Mouse (Mus musculus): ENCODE results near the gene Snn. TPM values are rescaled to one million over a fixed set of nuclear protein-coding genes. Genes with fewer than 3 reads are reported as not detected.
A peak's percentile ranks its signal among the peaks of the same experiment; 100 is the strongest.
"Not testable (repeated sequence)": the region's sequence is repeated elsewhere in the genome, so short reads cannot be mapped to it uniquely, and the experiment has no call there.

Gene Snn
- polyA plus RNA-seq (2016; fragmentation: Nextera tagmentation; extraction: Ambion mirVana) = 47.6 and 55.1 TPM in 2 replicates

GRCm38 (mm10) chr16:11060645-11061044 is at the start of gene Snn:
Gene Snn, plus strand, starts transcription at chr16:11060945.
- Histone ChIP-seq H3K36me3 (peaks cover 4% of the 10 kb centered on the region; the same call in 1 of the 2 replicates), H3K4me3 (no peak within 1 kb of the TSS), H3K27ac (no peak within 1 kb of the TSS), H3K9me3 (replicated peaks) (no peaks in the 10 kb centered on the region), H3K27me3 (ENCODE audit: low read depth, poor library complexity, severe bottlenecking) (no peaks in the 10 kb centered on the region), H3K4me1 (peaks cover 28% of the 10 kb centered on the region)
- DNase-seq (ENCODE audit: low spot score) = no peak
- 89% methylated on average over 4 of the region's 4 CpGs for WGBS

DNA sequence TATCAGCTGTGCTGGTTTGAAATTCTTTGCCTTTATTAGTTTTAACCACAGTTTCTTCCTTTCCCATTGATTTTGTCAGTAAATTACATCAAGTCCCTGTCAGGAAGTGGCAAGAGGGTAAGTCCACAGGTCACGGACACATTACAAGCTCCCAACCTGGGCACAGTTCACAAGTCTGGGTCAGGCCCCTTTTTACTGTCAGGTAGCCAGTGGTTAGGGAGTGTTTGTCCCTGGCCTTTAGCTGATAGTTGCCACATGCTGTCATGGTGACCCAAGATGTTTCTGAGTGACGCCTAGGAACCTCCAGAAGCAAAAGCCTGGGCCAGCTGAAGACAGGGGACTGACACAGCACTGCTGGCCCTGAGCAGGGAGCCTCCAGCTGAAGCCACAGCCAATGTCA is 49.5 kb upstream of the Snn start:
- H3K27me3 ChIP-seq (ENCODE audit: low read depth, poor library complexity, severe bottlenecking) = no peaks in the 10 kb centered on the region
- H3K9me3 ChIP-seq (replicated peaks) = no peaks in the 10 kb centered on the region
- no peak for DNase-seq (ENCODE audit: low spot score)
- no peak overlapping the region for H3K27ac ChIP-seq
- peaks cover 35% of the 10 kb centered on the region for H3K4me1 ChIP-seq
- 63% methylated on average over 2 of the region's 2 CpGs for WGBS
- no peaks in the 10 kb centered on the region for H3K36me3 ChIP-seq
- no peak overlapping the region for H3K4me3 ChIP-seq

- no peak overlapping the region for H3K27ac ChIP-seq
- no peaks in the 10 kb centered on the region for H3K27me3 ChIP-seq (ENCODE audit: low read depth, poor library complexity, severe bottlenecking)
- no peaks in the 10 kb centered on the region for H3K36me3 ChIP-seq
- no peak for DNase-seq (ENCODE audit: low spot score)
- WGBS = 97% methylated on average over 4 of the region's 4 CpGs
- H3K4me1 ChIP-seq = peaks cover 35% of the 10 kb centered on the region
- no peaks in the 10 kb centered on the region for H3K9me3 ChIP-seq (replicated peaks)
- no peak overlapping the region for H3K4me3 ChIP-seq
These were observed 48.8 kb upstream of the Snn start for GRCm38 (mm10) chr16:11011939-11012338.

- Histone ChIP-seq H3K4me1 (peaks cover 33% of the 10 kb centered on the region), H3K36me3 (no peaks in the 10 kb centered on the region), H3K27ac (peak overlapping the region; percentile 7; the same call in 1 of the 2 replicates), H3K9me3 (replicated peaks) (no peaks in the 10 kb centered on the region), H3K4me3 (no peak overlapping the region), H3K27me3 (ENCODE audit: low read depth, poor library complexity, severe bottlenecking) (no peaks in the 10 kb centered on the region)
- no peak for DNase-seq (ENCODE audit: low spot score)
- WGBS = 82% methylated on average over 11 of the region's 11 CpGs
These were observed 47.9 kb upstream of the Snn start for GRCm38 (mm10) chr16:11012571-11013463.

DNA sequence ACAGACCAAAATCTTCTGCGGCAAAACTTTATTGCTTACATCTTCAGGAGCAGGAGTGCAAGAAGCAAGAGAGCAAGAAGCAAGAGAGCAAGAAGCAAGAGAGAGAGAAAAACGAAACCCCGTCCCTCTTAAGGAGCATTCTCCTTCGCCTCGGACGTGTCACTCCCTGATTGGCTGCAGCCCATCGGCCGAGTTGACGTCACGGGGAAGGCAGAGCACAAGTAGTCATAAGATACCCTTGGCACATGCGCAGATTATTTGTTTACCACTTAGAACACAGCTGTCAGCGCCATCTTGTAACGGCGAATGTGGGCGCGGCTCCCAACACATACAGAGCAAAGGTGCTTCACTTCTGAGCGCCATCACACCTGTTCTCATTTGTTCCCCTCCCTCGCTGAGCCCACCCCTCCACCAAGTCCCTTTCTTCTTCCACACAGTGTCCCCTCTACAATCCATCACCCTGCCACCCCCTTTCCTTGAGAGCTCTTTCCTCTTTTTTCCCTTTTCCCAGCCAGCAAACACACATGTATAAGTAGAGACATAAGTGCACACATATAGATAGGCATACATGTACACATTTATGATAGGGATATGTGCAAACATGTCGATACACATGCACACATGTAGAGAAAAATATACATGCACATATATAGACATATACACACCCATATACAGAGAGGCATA is 47.1 kb upstream of the Snn start:
- H3K27ac ChIP-seq; H3K9me3 ChIP-seq (replicated peaks): not testable (repeated sequence)

DNA sequence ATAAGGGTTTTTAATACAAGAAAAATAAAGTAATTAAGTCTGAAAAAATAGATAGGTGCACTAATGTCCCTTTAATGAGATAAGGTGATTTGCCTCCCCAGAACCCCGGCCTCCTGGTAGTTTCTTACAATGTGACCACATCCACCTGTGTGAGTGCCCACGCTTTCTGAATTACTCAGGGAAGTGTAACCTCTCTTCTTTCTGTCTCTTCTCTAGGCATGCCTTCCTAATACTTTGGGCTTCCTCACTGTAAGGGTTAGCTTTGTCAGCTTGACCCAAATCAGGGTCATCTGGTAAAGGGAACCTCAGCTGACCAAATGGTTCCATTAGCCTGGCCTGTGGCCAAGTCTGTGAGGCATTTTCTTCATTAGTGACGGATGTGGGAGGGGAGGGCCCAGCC is 46.3 kb upstream of the Snn start:
- Histone ChIP-seq H3K4me1 (peaks cover 26% of the 10 kb centered on the region), H3K9me3 (replicated peaks) (no peaks in the 10 kb centered on the region), H3K4me3 (no peak overlapping the region), H3K36me3 (no peaks in the 10 kb centered on the region), H3K27ac (no peak overlapping the region), H3K27me3 (ENCODE audit: low read depth, poor library complexity, severe bottlenecking) (no peaks in the 10 kb centered on the region)
- WGBS = 90% methylated on average over 3 of the region's 3 CpGs
- DNase-seq (ENCODE audit: low spot score) = no peak

More for the DNA sequence above, 47.1 kb upstream of the Snn start:
- not testable (repeated sequence) for DNase-seq (ENCODE audit: low spot score); H3K27me3 ChIP-seq (ENCODE audit: low read depth, poor library complexity, severe bottlenecking); H3K36me3 ChIP-seq; H3K4me3 ChIP-seq
- WGBS = 90% methylated on average over 15 of the region's 19 CpGs
- peaks cover 32% of the 10 kb centered on the region for H3K4me1 ChIP-seq

DNA sequence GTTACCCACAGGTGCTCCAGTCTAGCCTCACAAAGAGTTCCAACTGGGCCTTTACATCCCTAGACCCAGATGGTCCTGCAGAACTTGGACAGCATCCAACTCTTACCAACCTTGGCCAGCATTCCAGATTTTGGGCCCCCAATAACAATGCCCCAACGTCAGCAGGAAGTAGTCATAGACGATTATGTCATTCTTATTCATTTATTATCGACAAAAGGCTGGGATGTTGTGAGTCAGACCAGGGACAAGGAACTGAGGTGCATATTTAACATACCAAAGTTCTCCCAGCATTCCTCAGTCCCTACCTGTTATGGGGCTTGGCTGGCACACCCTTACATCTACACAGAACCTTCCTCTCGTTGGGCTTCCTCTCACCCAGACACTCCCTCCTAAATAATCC is 44.4 kb upstream of the Snn start:
- no peak for DNase-seq (ENCODE audit: low spot score)
- no peaks in the 10 kb centered on the region for H3K27me3 ChIP-seq (ENCODE audit: low read depth, poor library complexity, severe bottlenecking)
- peaks cover 23% of the 10 kb centered on the region for H3K4me1 ChIP-seq
- no peaks in the 10 kb centered on the region for H3K9me3 ChIP-seq (replicated peaks)
- 84% methylated on average over 4 of the region's 4 CpGs for WGBS
- H3K27ac ChIP-seq = no peak overlapping the region
- no peak overlapping the region for H3K4me3 ChIP-seq
- H3K36me3 ChIP-seq = no peaks in the 10 kb centered on the region

- no peak overlapping the region for H3K4me3 ChIP-seq
- H3K27ac ChIP-seq = 0 out of 2 replicates have a peak overlapping the region, but pooled peaks have one; percentile 7
- no peak for DNase-seq (ENCODE audit: low spot score)
- no peaks in the 10 kb centered on the region for H3K27me3 ChIP-seq (ENCODE audit: low read depth, poor library complexity, severe bottlenecking)
- peaks cover 15% of the 10 kb centered on the region for H3K4me1 ChIP-seq
- no peaks in the 10 kb centered on the region for H3K9me3 ChIP-seq (replicated peaks)
- WGBS = 50% methylated on average over 11 of the region's 11 CpGs
- H3K36me3 ChIP-seq = no peaks in the 10 kb centered on the region
These were observed 42.7 kb upstream of the Snn start for GRCm38 (mm10) chr16:11017807-11018595.

- no peak for DNase-seq (ENCODE audit: low spot score)
- no peak overlapping the region for H3K27ac ChIP-seq
- 65% methylated on average over 3 of the region's 3 CpGs for WGBS
These were observed 39.2 kb upstream of the Snn start for GRCm38 (mm10) chr16:11021403-11022112.

DNA sequence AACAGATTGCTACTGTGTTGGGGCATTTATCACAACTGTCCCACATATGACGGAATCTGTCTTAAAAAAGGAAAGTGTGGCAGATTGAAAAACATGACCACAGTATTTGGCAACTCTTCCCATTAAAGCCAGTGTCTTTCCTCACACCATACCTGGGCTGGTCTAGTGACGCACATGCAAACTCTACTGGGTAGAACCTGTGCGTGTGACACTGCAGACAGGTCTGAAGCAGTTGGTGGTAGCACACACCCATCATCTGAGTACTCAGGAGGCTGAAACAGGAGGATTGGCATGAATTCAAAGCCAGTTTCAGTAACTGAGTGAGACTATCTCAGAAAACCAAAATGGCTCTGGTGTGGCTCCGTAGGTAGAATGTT is 38.6 kb upstream of the Snn start:
- Histone ChIP-seq H3K27me3 (ENCODE audit: low read depth, poor library complexity, severe bottlenecking) (no peaks in the 10 kb centered on the region), H3K4me3 (no peak overlapping the region), H3K9me3 (replicated peaks) (no peaks in the 10 kb centered on the region), H3K4me1 (peaks cover 14% of the 10 kb centered on the region), H3K27ac (no peak overlapping the region), H3K36me3 (no peaks in the 10 kb centered on the region)
- WGBS = 93% methylated on average over 4 of the region's 4 CpGs
- DNase-seq (ENCODE audit: low spot score) = no peak

More at GRCm38 (mm10) chr16:11021403-11022112, 39.2 kb upstream of the Snn start:
- no peaks in the 10 kb centered on the region for H3K9me3 ChIP-seq (replicated peaks)
- no peak overlapping the region for H3K4me3 ChIP-seq
- H3K4me1 ChIP-seq = peaks cover 14% of the 10 kb centered on the region
- H3K36me3 ChIP-seq = no peaks in the 10 kb centered on the region
- H3K27me3 ChIP-seq (ENCODE audit: low read depth, poor library complexity, severe bottlenecking) = no peaks in the 10 kb centered on the region

- Histone ChIP-seq H3K36me3 (no peaks in the 10 kb centered on the region), H3K27ac (no peak overlapping the region), H3K4me1 (peaks cover under 1% of the 10 kb centered on the region; the same call in 1 of the 2 replicates), H3K4me3 (no peak overlapping the region), H3K27me3 (ENCODE audit: low read depth, poor library complexity, severe bottlenecking) (no peaks in the 10 kb centered on the region), H3K9me3 (replicated peaks) (no peaks in the 10 kb centered on the region)
- WGBS = 87% methylated on average over 5 of the region's 5 CpGs
- no peak for DNase-seq (ENCODE audit: low spot score)
These were observed 37.1 kb upstream of the Snn start for GRCm38 (mm10) chr16:11023618-11024017.

DNA sequence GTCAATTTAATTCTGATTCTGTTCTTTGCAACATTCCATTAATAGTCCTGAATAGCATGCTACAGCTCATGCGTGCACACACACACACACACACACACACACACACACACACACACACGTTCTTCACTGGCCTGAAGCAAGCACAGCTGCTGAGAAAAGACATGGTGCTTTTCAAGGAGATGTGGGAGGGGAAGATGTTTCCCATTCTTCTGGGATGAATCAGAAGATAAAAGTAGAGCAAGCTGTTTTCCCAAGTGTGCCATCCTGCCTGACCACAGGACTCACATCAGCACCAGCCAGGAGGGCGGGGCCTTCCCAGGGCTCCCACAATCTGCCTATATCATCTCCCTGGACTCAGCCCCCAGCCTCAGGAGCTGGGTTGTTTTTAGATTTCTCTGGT is 35.9 kb upstream of the Snn start:
- no peak overlapping the region for H3K4me3 ChIP-seq
- no peaks in the 10 kb centered on the region for H3K9me3 ChIP-seq (replicated peaks)
- DNase-seq (ENCODE audit: low spot score) = no peak
- H3K4me1 ChIP-seq = no peaks in the 10 kb centered on the region
- H3K27ac ChIP-seq = no peak overlapping the region
- no peaks in the 10 kb centered on the region for H3K36me3 ChIP-seq
- WGBS = 87% methylated on average over 3 of the region's 3 CpGs
- H3K27me3 ChIP-seq (ENCODE audit: low read depth, poor library complexity, severe bottlenecking) = no peaks in the 10 kb centered on the region

Measured in limb, embryonic 10.5 days (tissue).